Mouse (Mus musculus): ENCODE measurements around the gene Vps29.

DNA sequence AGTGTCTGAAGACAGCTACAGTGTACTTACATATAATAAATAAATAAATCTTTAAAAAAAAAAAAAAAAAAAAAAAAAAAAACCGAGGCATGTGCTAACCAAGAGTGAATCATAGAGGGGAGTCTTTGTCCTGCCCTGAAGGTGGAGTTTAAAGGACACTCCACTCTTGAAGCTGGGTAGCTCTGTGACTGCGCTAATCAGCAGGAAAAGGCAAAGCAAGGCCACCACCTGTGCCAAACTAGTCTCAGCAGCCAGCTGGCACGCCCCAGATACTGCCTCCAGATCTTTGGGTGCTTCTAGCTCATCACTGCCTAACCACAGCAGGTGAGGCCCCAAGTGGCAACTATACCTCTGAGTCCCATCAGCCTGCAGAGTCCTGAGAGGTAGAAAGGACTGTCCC lies 19.5 kb upstream of the Vps29 start:
- TF ChIP-seq CTCF (IDR thresholded peaks at IDR 0.05; ENCODE audit: low read depth): no peak
- no peak for TF ChIP-seq EP300 (IDR thresholded peaks at IDR 0.05; ENCODE audit: low read depth)
